Mouse (Mus musculus) embryo, embryonic 11.5 days (tissue): ENCODE measurements at regions not wholly inside any gene's neighbourhood (a gene's known extent, or its start where the extent isn't known, plus 50 kb on each side); places are given as distances from the start of the nearest gene placed in this dataset.

Source experiments
- DNase-seq: peaks from one replicate; pipeline ENCODE4 v3.0.0-alpha.2; 2012; ENCODE audit warnings: low read depth, low spot score

DNA sequence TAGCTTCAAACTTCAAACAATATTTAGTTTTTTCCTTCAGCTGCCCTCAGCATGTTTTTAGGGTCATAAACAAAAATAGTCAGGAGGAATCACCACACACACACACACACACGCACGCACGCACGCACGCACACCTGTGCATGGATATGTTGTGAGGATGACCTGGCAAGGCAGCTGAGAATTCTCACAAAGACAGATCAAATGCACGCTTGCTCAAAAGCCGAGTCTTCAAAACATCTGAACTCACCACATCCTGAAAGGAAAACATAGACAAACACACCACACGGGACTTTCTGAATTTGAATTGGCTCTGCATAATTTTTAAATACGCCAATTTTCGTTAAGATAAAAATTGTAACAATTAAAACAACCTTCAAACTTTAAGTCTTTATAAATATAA is 52.7 kb upstream of the Foxq1 start:
- DNase-seq = no peak

DNA sequence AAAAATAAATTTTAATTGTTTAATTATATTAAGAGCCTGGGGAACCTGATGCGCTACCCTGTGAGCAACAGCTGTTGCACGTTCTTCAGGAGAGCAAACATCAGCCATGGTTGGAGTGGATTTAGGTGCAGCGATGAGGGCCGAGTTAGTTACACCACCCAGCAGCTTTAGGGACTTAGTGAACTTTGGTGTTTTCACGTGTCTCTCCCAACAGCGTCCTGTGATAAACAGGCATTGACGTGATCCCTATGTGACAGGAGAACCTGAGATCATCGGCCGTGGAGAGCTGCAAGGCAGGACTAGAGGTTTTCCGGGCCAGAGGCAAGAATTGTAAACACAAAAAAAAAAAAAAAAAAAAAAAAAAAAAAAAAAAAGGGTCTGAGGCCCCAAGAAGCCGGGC is 52.1 kb upstream of the Foxq1 start:
- no peak for DNase-seq

DNA sequence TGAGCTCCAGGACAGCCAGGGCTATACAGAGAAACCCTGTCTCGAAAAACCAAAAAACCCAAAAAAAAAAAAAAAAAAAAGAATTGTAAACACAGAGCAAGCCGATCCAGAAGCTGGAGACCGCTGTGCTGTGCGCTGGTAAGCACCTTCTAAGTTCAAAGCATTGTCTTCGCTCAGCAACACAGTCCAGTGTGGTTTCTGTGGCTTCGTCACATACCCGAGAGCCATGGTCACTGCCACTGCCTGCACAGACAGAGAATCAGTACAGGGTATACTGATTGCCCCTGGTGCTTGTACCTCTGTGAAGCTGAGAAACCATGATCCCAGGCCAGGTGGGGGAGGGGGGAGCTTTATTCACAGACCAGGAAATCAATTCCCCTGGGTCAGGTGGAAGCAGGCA is 51.6 kb upstream of the Foxq1 start:
- DNase-seq = no peak

DNA sequence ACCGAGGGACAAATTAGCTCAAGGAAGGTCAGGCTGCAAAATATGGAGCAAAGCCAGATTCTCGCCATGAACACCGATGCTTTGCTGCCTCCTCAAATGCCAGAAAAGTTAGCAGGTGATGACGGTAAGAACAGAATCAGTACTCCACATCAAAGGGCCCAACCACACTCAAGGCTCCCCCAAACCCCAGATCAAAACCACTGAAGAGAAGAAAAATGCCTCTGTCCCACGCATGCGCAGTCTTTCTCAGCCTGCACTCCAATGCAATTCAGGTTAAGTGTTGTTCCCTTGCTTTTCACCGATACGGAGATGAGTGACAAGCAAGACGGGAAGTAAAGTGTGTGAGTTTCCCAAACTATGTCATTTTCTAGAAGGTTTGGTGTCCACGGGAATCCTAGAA is 50.5 kb upstream of the Foxq1 start:
- no peak for DNase-seq
